Mouse (Mus musculus) brain, embryonic 14.5 days (tissue): ENCODE results near the gene Slfn1.

ENCODE experiments used
- CTCF ChIP-seq: fragments of 200-500 bp; IDR thresholded peaks from 2 replicates; pipeline ENCODE4 v1.5.1; 2012; ENCODE audit warnings: inconsistent platforms, mild to moderate bottlenecking, moderate library complexity, borderline replicate concordance; ENCODE audit not compliant: insufficient read depth, insufficient read length; ENCODE audit errors: extremely low read depth
- POLR2A ChIP-seq: fragments of 200-500 bp; IDR thresholded peaks from 2 replicates; pipeline ENCODE4 v1.6.1; 2012; ENCODE audit warnings: mild to moderate bottlenecking, inconsistent platforms, borderline replicate concordance; ENCODE audit not compliant: poor library complexity, insufficient read depth, insufficient read length, severe bottlenecking; ENCODE audit errors: extremely low read depth

- no peak for TF ChIP-seq CTCF
- no peak for TF ChIP-seq POLR2A
Observed at GRCm38 (mm10) chr11:83121131-83121685, 4.6 kb downstream of the Slfn1 start.
